Mouse (Mus musculus) heart, embryonic 14.5 days (tissue): ENCODE measurements around the gene Gfpt2. TPM values are rescaled to one million over a fixed set of nuclear protein-coding genes. Genes with fewer than 3 reads are reported as not detected.

Experiments
- ATAC-seq: fragments of 200-750 bp; cut with Nextera tagmentation; 2 replicates; pipeline ENCODE4 v1.8.0; 2017; ENCODE audit warnings: low read depth, moderate TSS enrichment; ENCODE audit not compliant: insufficient number of reproducible peaks, insufficient read depth, low FRiP score
- H3K27ac ChIP-seq, 2 experiments: fragments of 200-500 bp in 1 of 2; fragments of 300-500 bp in 1 of 2; sonication (generic) in 1 of 2; replicated peaks in 1 of 2; 2 replicates each; pipeline ENCODE4 v1.5.1; 2012 to 2014; ENCODE audit warnings: low read depth in 2 of 2, low read length in 2 of 2, control low read depth in 1 of 2, mild to moderate bottlenecking in 1 of 2, mixed read lengths in 1 of 2; ENCODE audit not compliant: control insufficient read depth in 1 of 2, insufficient read depth in 1 of 2
- H3K27me3 ChIP-seq: fragments of 300-500 bp; sonication (generic); 2 replicates; pipeline ENCODE4 v1.6.1; 2014; ENCODE audit warnings: mild to moderate bottlenecking, low read length, control low read depth; ENCODE audit not compliant: control insufficient read depth, insufficient read depth
- H3K36me3 ChIP-seq: fragments of 300-500 bp; sonication (generic); 2 replicates; pipeline ENCODE4 v1.6.1; 2014; ENCODE audit warnings: mild to moderate bottlenecking, control low read depth, low read length, mixed read lengths; ENCODE audit not compliant: control insufficient read depth, insufficient read depth
- H3K4me1 ChIP-seq, 2 experiments: fragments of 200-500 bp in 1 of 2; fragments of 300-500 bp in 1 of 2; sonication (generic) in 1 of 2; 2 replicates each; pipeline ENCODE4 v1.6.1; 2012 to 2014; ENCODE audit warnings: low read length in 2 of 2, control low read depth in 1 of 2, mixed read lengths in 1 of 2; ENCODE audit not compliant: control insufficient read depth in 2 of 2, insufficient read depth in 2 of 2
- H3K4me2 ChIP-seq: fragments of 300-500 bp; sonication (generic); 2 replicates; pipeline ENCODE4 v1.6.1; 2014; ENCODE audit warnings: mild to moderate bottlenecking, low read length
- H3K4me3 ChIP-seq, 2 experiments: fragments of 200-500 bp in 1 of 2; fragments of 300-500 bp in 1 of 2; sonication (generic) in 1 of 2; 2 replicates each; pipeline ENCODE4 v1.5.1; 2012 to 2014; ENCODE audit warnings: low read length in 2 of 2, mild to moderate bottlenecking in 2 of 2, control low read depth in 1 of 2, low read depth in 1 of 2, moderate library complexity in 1 of 2; ENCODE audit not compliant: control insufficient read depth in 1 of 2, insufficient read depth in 1 of 2
- H3K9ac ChIP-seq: fragments of 300-500 bp; sonication (generic); 2 replicates; pipeline ENCODE4 v1.6.1; 2014; ENCODE audit warnings: mild to moderate bottlenecking, low read length
- H3K9me3 ChIP-seq: fragments of 300-500 bp; sonication (generic); 2 replicates; pipeline ENCODE4 v1.6.1; 2016; ENCODE audit warnings: low read length, control low read depth; ENCODE audit not compliant: control insufficient read depth
- WGBS: fragments of 180-500 bp; shearing (Covaris S2); extraction: QIAGEN DNeasy Blood & Tissue Kit; methylation state at CpG from one replicate; pipeline ENCODE4 v1.1.7; 2014; 5-methylcytosine and 5-hydroxymethylcytosine counted together
- polyA plus RNA-seq: library from polyadenylated mRNA; unstranded; fragments of >200 nt; fragmentation: Nextera tagmentation; extraction: Ambion mirVana; gene quantifications from 2 replicates; pipeline ENCODE4 v1.2.1, GENCODE M21; 2014

Gfpt2 gene
- polyA plus RNA-seq, 1 experiment from 2014 or later, result 7.8 TPM

GRCm38 (mm10) chr11:49863926-49864325 is 69.9 kb downstream of the Gfpt2 start:
- Histone ChIP-seq H3K27me3 (no peaks in the 10 kb centered on the region), H3K27ac (no peak overlapping the region), H3K4me1 (no peaks in the 10 kb centered on the region), H3K9me3 (no peaks in the 10 kb centered on the region), H3K36me3 (peaks cover 32% of the 10 kb centered on the region), H3K9ac (no peak overlapping the region), H3K4me2 (no peak overlapping the region), H3K4me3 (no peak overlapping the region)
- ATAC-seq, result no peak

- no peaks in the 10 kb centered on the region for H3K4me1 ChIP-seq
- no peak overlapping the region for H3K4me2 ChIP-seq
- no peak overlapping the region for H3K4me3 ChIP-seq
- H3K36me3 ChIP-seq, result peaks cover 62% of the 10 kb centered on the region
- WGBS, result 76% methylated on average over 5 of the region's 5 CpGs
- no peak overlapping the region for H3K27ac ChIP-seq
- ATAC-seq, result no peak
- H3K9me3 ChIP-seq, result no peaks in the 10 kb centered on the region
- H3K27me3 ChIP-seq, result no peaks in the 10 kb centered on the region
- no peak overlapping the region for H3K9ac ChIP-seq
Measured at GRCm38 (mm10) chr11:49867320-49867719, 73.3 kb downstream of the Gfpt2 start.

- Histone ChIP-seq H3K4me2 (no peak overlapping the region), H3K27ac (no peak overlapping the region), H3K27me3 (no peaks in the 10 kb centered on the region), H3K9me3 (no peaks in the 10 kb centered on the region), H3K9ac (no peak overlapping the region), H3K36me3 (peaks cover 69% of the 10 kb centered on the region), H3K4me3 (no peak overlapping the region), H3K4me1 (no peaks in the 10 kb centered on the region)
- no peak for ATAC-seq
Measured at GRCm38 (mm10) chr11:49869762-49870161, 75.8 kb downstream of the Gfpt2 start.

DNA sequence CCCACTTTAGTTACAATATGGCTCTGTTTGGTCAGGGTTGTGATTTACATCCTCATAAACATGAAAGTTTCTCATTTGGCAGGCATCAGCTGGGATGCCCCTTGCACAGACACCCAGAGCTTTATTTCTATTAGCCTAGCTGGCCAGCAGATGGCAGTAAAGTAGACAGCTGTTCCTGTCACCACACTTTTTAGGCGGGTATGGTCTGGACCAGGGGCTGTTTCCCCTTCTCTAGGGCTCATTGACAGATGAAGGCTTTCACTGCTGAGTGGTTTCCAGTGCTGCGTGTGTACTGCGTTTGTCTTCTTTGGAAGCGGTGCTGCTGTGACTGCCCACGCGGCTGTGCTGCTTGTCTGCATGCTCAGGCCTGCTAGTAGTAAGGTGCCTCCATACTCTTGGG is 77.9 kb downstream of the Gfpt2 start:
- Histone ChIP-seq H3K27ac (no peak overlapping the region), H3K9me3 (no peaks in the 10 kb centered on the region), H3K4me1 (peaks cover 8% of the 10 kb centered on the region in 2 experiments), H3K36me3 (peaks cover 71% of the 10 kb centered on the region), H3K4me3 (no peak overlapping the region), H3K4me2 (no peak overlapping the region), H3K27me3 (no peaks in the 10 kb centered on the region), H3K9ac (no peak overlapping the region)
- ATAC-seq, result no peak
- 40% methylated on average over 6 of the region's 6 CpGs for WGBS

- Histone ChIP-seq H3K4me1 (peaks cover 15 to 16% of the 10 kb centered on the region in 2 experiments), H3K4me2 (no peak overlapping the region), H3K9me3 (no peaks in the 10 kb centered on the region), H3K4me3 (no peak overlapping the region), H3K27ac (no peak overlapping the region), H3K27me3 (no peaks in the 10 kb centered on the region), H3K36me3 (peaks cover 65% of the 10 kb centered on the region), H3K9ac (no peak overlapping the region)
- WGBS, result 82% methylated on average over 6 of the region's 6 CpGs
- no peak for ATAC-seq
Measured at GRCm38 (mm10) chr11:49872779-49873178, 78.8 kb downstream of the Gfpt2 start.

GRCm38 (mm10) chr11:49876948-49877817 is 83.2 kb downstream of the Gfpt2 start:
- 49% methylated on average over 8 of the region's 8 CpGs for WGBS
- H3K27me3 ChIP-seq, result no peaks in the 10 kb centered on the region
- no peak overlapping the region for H3K4me2 ChIP-seq

DNA sequence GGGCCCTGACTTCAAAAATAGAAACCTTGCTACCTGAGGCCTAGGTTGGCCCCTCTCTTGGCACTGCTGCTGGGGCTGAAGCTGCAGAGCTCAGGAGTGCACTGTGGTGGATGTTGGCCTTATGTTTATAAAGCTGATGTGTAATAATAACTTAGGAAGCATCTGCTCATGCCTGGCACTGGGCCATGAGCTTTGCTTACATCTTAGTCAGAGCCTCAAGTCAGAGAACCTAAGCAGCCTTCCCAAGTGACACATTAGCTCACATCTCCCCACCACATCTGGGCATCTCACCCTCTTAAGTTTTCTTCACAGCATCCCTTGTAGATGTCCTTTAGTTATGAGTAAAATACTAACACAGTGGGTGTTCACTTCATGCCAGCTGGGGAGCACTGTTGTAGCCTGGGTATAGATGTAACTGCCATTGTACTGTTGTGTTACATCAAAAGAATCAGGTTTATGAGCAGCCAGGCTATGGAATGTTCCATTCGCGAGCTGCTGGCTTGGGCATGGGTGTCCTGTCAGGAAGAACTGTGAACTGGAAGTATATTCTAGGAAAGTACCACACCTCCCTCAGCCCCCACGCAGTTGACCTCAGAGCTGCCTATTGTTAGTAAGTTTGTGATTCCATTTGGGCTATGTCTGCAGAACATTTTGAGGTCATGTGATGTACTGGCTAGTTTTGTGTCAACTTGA is 86.1 kb downstream of the Gfpt2 start:
- Histone ChIP-seq H3K4me2 (no peak overlapping the region), H3K36me3 (peaks cover 55% of the 10 kb centered on the region), H3K4me1 (peaks cover 18 to 24% of the 10 kb centered on the region in 2 experiments), H3K9ac (no peak overlapping the region), H3K27ac (no peak overlapping the region), H3K27me3 (no peaks in the 10 kb centered on the region), H3K4me3 (no peak overlapping the region), H3K9me3 (no peaks in the 10 kb centered on the region)
- 82% methylated on average over 3 of the region's 3 CpGs for WGBS
- no peak for ATAC-seq

More at GRCm38 (mm10) chr11:49876948-49877817, 83.2 kb downstream of the Gfpt2 start:
- Histone ChIP-seq H3K4me3 (no peak overlapping the region), H3K27ac (peak overlapping the region; percentile 49 to 70), H3K9me3 (no peaks in the 10 kb centered on the region), H3K9ac (no peak overlapping the region), H3K36me3 (peaks cover 56% of the 10 kb centered on the region), H3K4me1 (peaks cover 18 to 24% of the 10 kb centered on the region in 2 experiments)
- peak; percentile 85 for ATAC-seq
